Mouse (Mus musculus) bone marrow macrophage, adult 2 months (primary cell): ENCODE measurements around the gene Dcun1d2.

Experiments used
- CTCF ChIP-seq: IDR thresholded peaks from 2 replicates; pipeline ENCODE4 v1.5.1; 2012; ENCODE audit warnings: low read depth, mild to moderate bottlenecking, low read length, moderate library complexity
- POLR2A ChIP-seq: IDR thresholded peaks from 2 replicates; pipeline ENCODE4 v1.6.1; 2012; ENCODE audit warnings: mild to moderate bottlenecking, low read depth, low read length, borderline replicate concordance

- TF ChIP-seq CTCF (peak; percentile 50), POLR2A (no peak)
These were observed 38.7 kb upstream of the Dcun1d2 start for GRCm38 (mm10) chr8:13326598-13326997.
